Mouse (Mus musculus): ENCODE data around the gene Nr2c2ap.

DNA sequence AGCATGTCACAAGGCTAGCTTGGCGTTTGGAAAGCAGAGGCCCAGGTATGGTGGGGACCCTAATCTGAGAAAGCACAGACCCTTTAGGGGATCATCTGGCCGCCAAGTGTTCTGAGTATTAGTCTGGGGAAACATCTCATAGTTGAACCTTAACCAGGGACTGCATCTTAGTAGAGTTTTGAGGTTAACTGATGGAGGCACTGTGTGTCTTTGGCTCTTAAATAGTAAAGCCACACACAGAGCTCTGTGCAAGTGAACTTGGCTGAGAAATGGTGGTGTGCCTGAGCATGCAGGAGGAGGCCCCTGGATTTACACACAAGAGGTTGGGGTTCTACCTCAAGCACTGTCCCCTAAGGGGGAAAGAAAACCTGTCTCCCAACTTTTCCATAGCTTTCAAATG is 47.1 kb downstream of the Nr2c2ap start:
- TF ChIP-seq POLR2A (IDR thresholded peaks at IDR 0.05; ENCODE audit: extremely low read depth, insufficient read depth, low read length) = no peak
- no peak for TF ChIP-seq CTCF (IDR thresholded peaks at IDR 0.05; ENCODE audit: low read depth, low read length)

All from liver, adult 2 months (tissue).